Mouse (Mus musculus) midbrain, embryonic 13.5 days (tissue): ENCODE measurements around the gene Slc36a2. TPM values are rescaled to one million over a fixed set of nuclear protein-coding genes. Genes with fewer than 3 reads are reported as not detected.

Source experiments
- ATAC-seq: fragments of 200-750 bp; cut with Nextera tagmentation; 2 replicates; pipeline ENCODE4 v1.8.0; 2017; ENCODE audit warnings: mild to moderate bottlenecking, moderate TSS enrichment, moderate library complexity
- H3K27ac ChIP-seq: fragments of 300-500 bp; sonication (generic); 2 replicates; pipeline ENCODE4 v1.5.1; 2015; ENCODE audit warnings: inconsistent platforms, mild to moderate bottlenecking, moderate library complexity
- H3K27me3 ChIP-seq: fragments of 300-500 bp; sonication (generic); 2 replicates; pipeline ENCODE4 v1.6.1; 2015; ENCODE audit warnings: mild to moderate bottlenecking, inconsistent platforms
- H3K36me3 ChIP-seq: fragments of 300-500 bp; sonication (generic); 2 replicates; pipeline ENCODE4 v1.6.1; 2015; ENCODE audit warnings: mild to moderate bottlenecking, inconsistent platforms
- H3K4me1 ChIP-seq: fragments of 300-500 bp; sonication (generic); replicated peaks from 2 replicates; pipeline ENCODE4 v1.6.1; 2015; ENCODE audit warnings: inconsistent platforms
- H3K4me2 ChIP-seq: fragments of 300-500 bp; sonication (generic); replicated peaks from 2 replicates; pipeline ENCODE4 v1.6.1; 2015; ENCODE audit warnings: moderate library complexity, mild to moderate bottlenecking, inconsistent platforms
- H3K4me3 ChIP-seq: fragments of 300-500 bp; sonication (generic); replicated peaks from 2 replicates; pipeline ENCODE4 v1.5.1; 2015; ENCODE audit warnings: mild to moderate bottlenecking, inconsistent platforms
- H3K9ac ChIP-seq: fragments of 300-500 bp; sonication (generic); replicated peaks from 2 replicates; pipeline ENCODE4 v1.6.1; 2015; ENCODE audit warnings: mild to moderate bottlenecking, inconsistent platforms
- H3K9me3 ChIP-seq: fragments of 300-500 bp; sonication (generic); 2 replicates; pipeline ENCODE4 v1.6.1; 2016; ENCODE audit warnings: mild to moderate bottlenecking, inconsistent platforms
- WGBS: fragments of 180-500 bp; shearing (Covaris S2); methylation state at CpG from one replicate; pipeline ENCODE4 v1.1.7; 2015; 5-methylcytosine and 5-hydroxymethylcytosine counted together
- polyA plus RNA-seq: library from polyadenylated mRNA; unstranded; fragments of >200 nt; fragmentation: Nextera tagmentation; extraction: Ambion mirVana; gene quantifications from 2 replicates; pipeline ENCODE4 v1.2.1, GENCODE M21; 2015

Slc36a2 gene
- polyA plus RNA-seq, 1 experiment from 2014 or later, result 0.27 TPM

- H3K4me3 ChIP-seq, result no peak overlapping the region
- H3K36me3 ChIP-seq, result no peaks in the 10 kb centered on the region
- no peak for ATAC-seq
Measured at GRCm38 (mm10) chr11:55179856-55180255, 5.0 kb downstream of the Slc36a2 start.

GRCm38 (mm10) chr11:55178830-55179229, 6.0 kb downstream of the Slc36a2 start:
- H3K4me3 ChIP-seq, result no peak overlapping the region
- no peak overlapping the region for H3K9ac ChIP-seq
- no peaks in the 10 kb centered on the region for H3K36me3 ChIP-seq
- H3K9me3 ChIP-seq, result no peaks in the 10 kb centered on the region
- ATAC-seq, result no peak
- 86% methylated on average over 4 of the region's 4 CpGs for WGBS
- H3K4me1 ChIP-seq, result no peaks in the 10 kb centered on the region
- H3K27ac ChIP-seq, result no peak overlapping the region
- H3K27me3 ChIP-seq, result no peaks in the 10 kb centered on the region
- H3K4me2 ChIP-seq, result no peak overlapping the region

More at GRCm38 (mm10) chr11:55179856-55180255, 5.0 kb downstream of the Slc36a2 start:
- H3K9ac ChIP-seq, result no peak overlapping the region
- H3K4me1 ChIP-seq, result no peaks in the 10 kb centered on the region
- no peak overlapping the region for H3K27ac ChIP-seq
- no peaks in the 10 kb centered on the region for H3K9me3 ChIP-seq
- H3K27me3 ChIP-seq, result no peaks in the 10 kb centered on the region
- WGBS, result 96% methylated on average over 3 of the region's 3 CpGs
- no peak overlapping the region for H3K4me2 ChIP-seq

GRCm38 (mm10) chr11:55170501-55170900, 14.4 kb downstream of the Slc36a2 start:
- Histone ChIP-seq H3K27ac (no peak overlapping the region), H3K9ac (no peak overlapping the region), H3K4me3 (no peak overlapping the region), H3K9me3 (no peaks in the 10 kb centered on the region), H3K36me3 (no peaks in the 10 kb centered on the region), H3K4me2 (no peak overlapping the region), H3K27me3 (0 out of 2 replicates have a peak, but pooled peaks cover 2% of the 10 kb centered on the region), H3K4me1 (no peaks in the 10 kb centered on the region)
- 73% methylated on average over 4 of the region's 4 CpGs for WGBS
- no peak for ATAC-seq

- Histone ChIP-seq H3K27ac (no peak overlapping the region), H3K9me3 (no peaks in the 10 kb centered on the region), H3K4me1 (no peaks in the 10 kb centered on the region), H3K36me3 (no peaks in the 10 kb centered on the region), H3K4me2 (no peak overlapping the region), H3K9ac (no peak overlapping the region), H3K27me3 (0 out of 2 replicates have a peak, but pooled peaks cover 2% of the 10 kb centered on the region), H3K4me3 (no peak overlapping the region)
- WGBS, result 91% methylated on average over 6 of the region's 6 CpGs
- no peak for ATAC-seq
Measured at GRCm38 (mm10) chr11:55168914-55169313, 16.0 kb downstream of the Slc36a2 start.

GRCm38 (mm10) chr11:55168504-55168903, 16.4 kb downstream of the Slc36a2 start:
- Histone ChIP-seq H3K9ac (no peak overlapping the region), H3K36me3 (no peaks in the 10 kb centered on the region), H3K27ac (no peak overlapping the region), H3K27me3 (0 out of 2 replicates have a peak, but pooled peaks cover 2% of the 10 kb centered on the region), H3K4me2 (no peak overlapping the region), H3K4me3 (no peak overlapping the region), H3K4me1 (no peaks in the 10 kb centered on the region), H3K9me3 (no peaks in the 10 kb centered on the region)
- ATAC-seq, result no peak
- WGBS, result 84% methylated on average over 4 of the region's 4 CpGs

GRCm38 (mm10) chr11:55165748-55166147, 19.1 kb downstream of the Slc36a2 start:
- Histone ChIP-seq H3K27ac (no peak overlapping the region), H3K9ac (no peak overlapping the region), H3K9me3 (no peaks in the 10 kb centered on the region), H3K36me3 (no peaks in the 10 kb centered on the region), H3K4me1 (no peaks in the 10 kb centered on the region), H3K4me2 (no peak overlapping the region), H3K27me3 (no peaks in the 10 kb centered on the region), H3K4me3 (no peak overlapping the region)
- ATAC-seq, result no peak
- 92% methylated on average over 7 of the region's 7 CpGs for WGBS

GRCm38 (mm10) chr11:55164723-55165122, 20.2 kb downstream of the Slc36a2 start:
- no peak overlapping the region for H3K27ac ChIP-seq
- H3K9me3 ChIP-seq, result no peaks in the 10 kb centered on the region
- H3K4me1 ChIP-seq, result no peaks in the 10 kb centered on the region
- no peak for ATAC-seq
- no peaks in the 10 kb centered on the region for H3K36me3 ChIP-seq
- H3K4me2 ChIP-seq, result no peak overlapping the region
- 44% methylated on average over 3 of the region's 3 CpGs for WGBS
- H3K4me3 ChIP-seq, result no peak overlapping the region
- H3K9ac ChIP-seq, result no peak overlapping the region
- H3K27me3 ChIP-seq, result no peaks in the 10 kb centered on the region

- no peaks in the 10 kb centered on the region for H3K27me3 ChIP-seq
Measured at GRCm38 (mm10) chr11:55162670-55163069, 22.2 kb downstream of the Slc36a2 start.

GRCm38 (mm10) chr11:55158785-55159359, 26.0 kb downstream of the Slc36a2 start:
- H3K36me3 ChIP-seq, result no peaks in the 10 kb centered on the region
- no peak overlapping the region for H3K4me2 ChIP-seq
- H3K9ac ChIP-seq, result no peak overlapping the region
- no peak overlapping the region for H3K27ac ChIP-seq
- H3K27me3 ChIP-seq, result no peaks in the 10 kb centered on the region
- H3K4me3 ChIP-seq, result no peak overlapping the region
- WGBS, result 52% methylated on average over 13 of the region's 13 CpGs
- no peaks in the 10 kb centered on the region for H3K4me1 ChIP-seq
- no peak for ATAC-seq
- H3K9me3 ChIP-seq, result no peaks in the 10 kb centered on the region

More at GRCm38 (mm10) chr11:55162670-55163069, 22.2 kb downstream of the Slc36a2 start:
- Histone ChIP-seq H3K4me2 (no peak overlapping the region), H3K4me1 (no peaks in the 10 kb centered on the region), H3K4me3 (no peak overlapping the region), H3K36me3 (no peaks in the 10 kb centered on the region), H3K27ac (no peak overlapping the region), H3K9me3 (no peaks in the 10 kb centered on the region), H3K9ac (no peak overlapping the region)
- ATAC-seq, result no peak
- 51% methylated on average over 9 of the region's 9 CpGs for WGBS

- no peaks in the 10 kb centered on the region for H3K9me3 ChIP-seq
- 88% methylated on average over 6 of the region's 6 CpGs for WGBS
- no peak overlapping the region for H3K9ac ChIP-seq
- no peaks in the 10 kb centered on the region for H3K27me3 ChIP-seq
- H3K36me3 ChIP-seq, result no peaks in the 10 kb centered on the region
- H3K4me1 ChIP-seq, result no peaks in the 10 kb centered on the region
- H3K4me3 ChIP-seq, result no peak overlapping the region
- no peak overlapping the region for H3K27ac ChIP-seq
- H3K4me2 ChIP-seq, result no peak overlapping the region
- no peak for ATAC-seq
Measured at GRCm38 (mm10) chr11:55155070-55155421, 29.8 kb downstream of the Slc36a2 start.

GRCm38 (mm10) chr11:55154398-55155069, 30.3 kb downstream of the Slc36a2 start:
- Histone ChIP-seq H3K27ac (no peak overlapping the region), H3K9me3 (no peaks in the 10 kb centered on the region), H3K4me1 (no peaks in the 10 kb centered on the region), H3K27me3 (no peaks in the 10 kb centered on the region), H3K4me2 (no peak overlapping the region), H3K9ac (no peak overlapping the region), H3K36me3 (no peaks in the 10 kb centered on the region), H3K4me3 (no peak overlapping the region)
- whole genome bisulfite sequencing, result 77% methylated on average over 3 of the region's 3 CpGs
- no peak for ATAC-seq

GRCm38 (mm10) chr11:55151608-55152007, 33.3 kb downstream of the Slc36a2 start, which contains the start of gene Slc36a3:
TSS of gene Slc36a3 (minus strand) at chr11:55151708.
- Histone ChIP-seq H3K27me3 (no peaks in the 10 kb centered on the region), H3K36me3 (no peaks in the 10 kb centered on the region), H3K9me3 (no peaks in the 10 kb centered on the region), H3K4me3 (no peak within 1 kb of the TSS), H3K27ac (no peak within 1 kb of the TSS), H3K9ac (no peak within 1 kb of the TSS), H3K4me2 (no peak within 1 kb of the TSS), H3K4me1 (no peaks in the 10 kb centered on the region)
- no peak for ATAC-seq
- WGBS, result 86% methylated on average over 3 of the region's 3 CpGs
